Mouse (Mus musculus) adipocyte (in vitro differentiated cells): Measurements from ENCODE around the gene Ccdc144b.

Experiments used
- DNase-seq: peaks from one replicate; pipeline ENCODE4 v3.0.0-alpha.2; 2016; ENCODE audit warnings: low spot score

Ccdc144b gene

DNA sequence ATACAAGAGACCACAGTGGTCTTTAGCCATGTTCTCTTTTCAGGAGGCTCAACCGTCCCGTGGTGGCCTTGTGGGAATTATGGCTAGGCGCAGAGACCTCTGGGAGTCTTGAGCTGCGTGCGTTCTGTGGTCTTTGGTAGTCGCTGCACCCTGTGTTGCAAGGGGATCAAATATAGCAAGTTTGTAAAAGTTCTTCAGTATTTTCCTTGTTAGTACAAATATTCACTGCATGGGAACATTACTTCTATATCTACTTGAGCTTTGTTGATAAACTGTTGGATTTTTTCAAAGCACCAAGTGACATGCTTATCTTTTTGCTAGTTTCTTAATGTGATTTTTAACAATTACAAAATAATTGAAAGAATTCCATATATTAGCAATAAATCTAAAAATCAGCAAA is at the start of gene Ccdc144b:
TSS of gene Ccdc144b (minus strand) at position 101 of the 400 bp plus-strand sequence.
- DNase-seq = no peak

DNA sequence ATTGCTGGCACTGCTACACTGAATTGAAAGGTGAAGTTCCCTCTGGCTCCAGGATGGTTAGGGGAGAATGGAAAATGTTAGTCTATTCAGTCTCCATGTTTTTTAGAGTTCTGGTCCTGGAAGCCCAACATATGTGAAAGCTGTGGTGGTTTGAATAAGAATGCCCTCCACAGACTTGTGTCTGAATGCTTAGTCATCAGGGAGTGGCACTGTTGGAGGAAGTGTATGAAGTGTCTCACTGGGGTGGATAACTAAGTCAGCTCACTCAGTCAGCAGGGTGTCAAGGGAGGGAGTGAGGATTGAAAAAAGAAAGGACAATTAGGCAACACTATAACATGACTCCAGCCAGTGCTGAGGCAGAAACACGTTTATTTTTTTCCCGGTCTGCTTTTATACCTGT is 42.0 kb upstream of the Ccdc144b start:
- no peak for DNase-seq

DNA sequence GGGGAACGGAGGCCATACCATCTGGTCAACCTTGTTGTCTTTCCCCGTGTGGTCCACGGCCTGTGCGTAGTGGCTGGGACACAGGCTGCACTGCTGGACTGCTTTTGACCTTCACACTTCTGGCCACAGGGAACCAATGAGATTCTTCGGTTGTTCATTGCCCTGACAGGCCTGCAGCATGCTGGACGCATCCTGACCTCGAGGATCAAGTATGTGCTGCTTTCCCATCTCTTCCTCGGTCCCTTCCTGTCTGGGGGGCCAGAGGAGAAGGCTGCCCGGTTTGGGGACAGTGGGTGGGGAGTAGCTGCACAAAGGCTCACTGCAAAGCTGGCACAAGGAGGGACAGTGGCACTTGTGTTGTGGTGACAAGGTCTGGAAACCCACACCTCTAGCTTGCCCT is 34.2 kb upstream of the Ccdc144b start:
- no peak for DNase-seq

DNA sequence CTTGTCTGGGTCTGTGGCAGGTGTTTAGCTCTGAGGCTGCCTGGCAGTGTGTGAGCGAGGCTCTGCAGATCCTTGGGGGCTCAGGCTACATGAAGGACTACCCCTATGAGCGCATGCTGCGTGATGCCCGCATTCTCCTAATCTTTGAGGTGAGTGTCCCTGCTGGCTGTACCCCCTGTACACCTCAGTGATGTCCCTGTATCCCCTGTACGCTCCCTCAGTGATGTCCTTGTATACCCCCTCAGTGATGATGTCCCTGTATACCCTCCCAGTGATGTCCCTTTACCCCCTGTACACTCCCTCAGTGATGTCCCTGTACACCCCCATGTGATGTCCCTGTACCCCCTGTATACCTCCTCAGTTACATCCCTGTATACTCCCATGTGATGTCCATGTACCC is 32.0 kb upstream of the Ccdc144b start:
- DNase-seq = no peak

DNA sequence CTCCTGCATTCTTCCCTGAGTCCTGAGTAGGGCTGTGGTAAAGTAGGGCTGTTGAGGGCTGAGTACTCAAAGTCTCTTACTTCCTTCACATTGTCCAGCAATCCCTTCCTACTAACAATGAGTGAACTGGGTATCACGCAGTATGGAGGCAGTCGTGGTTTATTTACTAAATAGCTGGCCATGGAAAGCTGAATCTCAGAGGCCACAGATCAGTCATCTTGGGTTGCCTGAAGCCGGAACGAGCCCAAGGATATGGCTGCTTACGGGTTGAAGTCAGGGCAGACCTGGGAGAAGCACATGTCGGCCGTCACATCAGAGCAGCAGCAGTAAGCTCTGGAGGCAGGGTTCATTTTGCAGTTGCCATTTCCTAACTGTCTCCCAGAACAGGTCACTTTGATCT is 30.0 kb upstream of the Ccdc144b start:
- no peak for DNase-seq

DNA sequence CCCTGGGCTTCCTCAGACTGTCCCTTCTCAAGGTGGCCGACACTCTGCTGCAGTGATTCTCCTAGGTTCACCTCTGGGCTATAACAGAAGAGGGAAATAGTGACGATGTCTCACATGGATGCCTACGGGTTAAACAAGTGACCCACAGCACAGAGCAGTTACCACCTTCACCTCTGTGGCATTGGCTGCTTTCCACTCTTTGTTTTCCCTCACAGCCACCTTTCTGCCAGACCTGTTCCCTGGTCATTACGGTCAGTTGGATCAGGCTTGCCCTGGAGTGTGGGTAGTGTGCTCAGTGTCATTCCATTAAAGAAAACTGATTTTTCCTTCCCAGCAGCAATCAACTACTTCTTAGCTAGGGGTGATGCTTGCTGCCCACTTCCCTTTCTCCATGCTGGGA is 29.5 kb upstream of the Ccdc144b start:
- no peak for DNase-seq

DNA sequence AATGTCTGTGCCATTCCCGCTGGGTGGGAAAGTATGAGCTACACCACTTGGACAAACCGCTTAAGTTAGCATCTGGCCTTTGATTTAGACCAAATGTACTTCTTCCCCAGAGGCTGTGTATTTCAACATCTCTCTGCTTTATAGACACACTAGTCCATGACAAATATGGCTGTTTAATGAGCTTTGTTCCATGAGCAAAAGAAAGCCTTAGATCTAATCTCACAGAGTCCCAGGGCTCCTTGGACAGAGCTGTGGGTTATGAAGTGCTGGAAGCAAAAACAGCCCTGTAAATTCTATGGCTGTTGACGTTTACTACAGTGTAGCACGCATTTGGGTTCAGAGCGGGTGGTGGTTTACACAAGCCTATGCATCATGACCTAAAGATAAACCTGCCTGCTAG is 27.4 kb upstream of the Ccdc144b start:
- DNase-seq = no peak

DNA sequence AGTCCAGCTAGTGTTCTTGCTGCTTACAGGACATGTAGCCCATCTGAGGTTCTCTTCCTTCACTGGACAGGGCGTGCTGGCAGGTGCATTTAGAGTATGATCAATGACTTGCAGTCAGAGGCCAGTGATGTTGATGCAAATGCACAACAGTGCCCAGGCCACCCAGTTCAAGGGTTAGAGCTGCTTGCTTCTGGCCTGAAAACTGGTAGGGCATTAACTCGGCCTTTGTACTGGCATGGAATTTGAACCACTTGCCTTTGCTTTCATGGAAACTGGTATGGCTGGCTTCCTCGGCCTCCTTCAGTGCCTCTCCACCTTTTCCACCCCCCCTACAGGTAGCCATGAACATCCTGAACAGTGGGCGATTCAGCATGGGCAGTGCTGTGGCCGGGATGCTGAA is 26.5 kb upstream of the Ccdc144b start:
- DNase-seq = no peak

DNA sequence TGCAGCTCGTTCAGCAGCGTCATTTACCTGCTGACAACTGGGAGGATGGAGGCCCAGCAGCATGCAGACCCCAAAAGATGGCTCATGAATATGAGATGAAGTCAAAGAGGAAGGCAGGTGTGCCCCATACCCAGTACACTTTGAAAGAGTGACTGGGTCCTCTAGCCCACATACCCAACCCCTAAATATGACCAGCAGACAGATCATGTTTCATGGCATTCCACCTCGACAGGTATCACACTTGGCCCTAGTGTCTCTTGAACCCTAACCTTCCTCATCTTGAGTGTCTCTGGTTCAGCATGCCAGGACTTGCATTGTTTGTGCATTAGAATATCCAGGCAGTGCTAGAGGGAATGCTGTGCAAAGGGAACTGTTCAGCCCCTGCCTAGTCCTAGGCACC is 24.0 kb upstream of the Ccdc144b start:
- no peak for DNase-seq

DNA sequence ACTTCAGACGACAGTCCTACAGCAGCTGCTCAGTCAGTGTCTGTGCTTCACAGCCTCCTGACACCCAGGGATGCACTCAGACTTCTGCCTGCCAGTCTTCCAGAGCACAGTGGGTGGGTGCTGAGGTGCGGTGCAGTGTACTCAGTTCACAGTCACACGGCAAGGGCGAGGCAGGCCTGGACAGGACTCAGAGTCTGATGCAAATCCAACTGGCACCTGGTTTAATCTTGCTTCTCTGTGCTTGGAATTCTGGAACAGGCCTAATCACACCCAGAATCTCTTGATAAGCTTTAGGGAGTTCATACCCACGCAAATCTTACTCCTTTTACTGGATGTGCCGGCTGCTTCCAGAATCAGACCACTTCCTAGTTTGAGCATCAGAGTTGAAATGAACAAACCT is 22.1 kb upstream of the Ccdc144b start:
- no peak for DNase-seq

DNA sequence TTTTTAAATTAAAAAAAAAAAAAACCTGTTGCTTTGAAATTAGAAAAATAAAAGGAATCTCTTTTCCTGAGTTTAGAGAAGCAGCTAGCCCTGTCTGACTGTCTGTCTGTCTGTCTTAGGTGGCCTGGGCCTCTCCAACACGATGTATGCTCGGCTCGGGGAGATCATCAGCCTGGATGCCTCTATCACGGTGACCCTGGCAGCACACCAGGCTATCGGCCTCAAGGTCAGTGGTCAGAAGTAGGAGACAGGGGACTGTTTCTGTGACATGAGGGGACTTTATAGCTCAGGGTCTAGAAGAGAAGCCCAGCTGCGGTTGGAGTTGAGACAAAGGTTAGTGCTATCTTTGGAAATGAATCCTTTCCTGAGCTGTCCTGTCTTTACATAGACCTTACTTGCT is 20.9 kb upstream of the Ccdc144b start:
- DNase-seq = no peak

DNA sequence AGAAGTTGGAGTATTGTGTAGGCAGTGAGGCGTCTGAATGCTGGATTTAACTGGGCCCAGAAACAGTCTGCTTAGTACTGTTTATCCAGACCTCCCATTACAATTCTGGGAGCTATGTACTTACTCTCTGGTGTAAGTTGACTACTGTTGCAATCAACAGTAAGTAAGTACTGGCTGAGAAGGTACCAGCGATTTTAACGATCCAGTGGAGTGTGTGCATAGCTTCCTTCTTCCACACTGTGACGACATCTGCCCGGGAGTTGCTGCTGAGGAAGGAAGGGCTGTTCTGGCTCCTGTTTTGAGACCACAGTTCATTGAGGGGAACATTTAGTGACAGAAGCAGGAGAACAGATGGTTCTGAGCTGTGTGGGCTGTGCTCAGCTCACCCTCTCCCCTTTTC is 17.7 kb upstream of the Ccdc144b start:
- DNase-seq = no peak

DNA sequence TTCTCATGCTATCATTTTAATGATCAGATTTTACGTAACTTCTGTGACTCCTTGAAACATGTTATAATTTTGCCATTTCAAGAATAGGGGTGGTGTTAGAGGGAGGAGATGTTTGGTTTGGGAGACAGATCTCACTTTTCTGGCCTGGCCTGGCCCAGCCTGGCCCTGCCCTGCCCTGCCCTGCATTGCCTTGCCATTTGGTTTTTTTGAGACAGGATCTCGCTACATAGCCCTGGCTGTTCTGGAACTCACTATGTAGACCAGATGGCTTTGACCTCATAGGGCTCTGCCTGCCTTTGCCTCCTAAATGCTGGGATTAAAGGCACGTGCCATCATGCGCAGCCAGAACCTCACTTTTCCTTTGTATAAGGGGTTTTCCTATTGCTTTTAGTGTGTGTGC is 17.1 kb upstream of the Ccdc144b start:
- DNase-seq = no peak

DNA sequence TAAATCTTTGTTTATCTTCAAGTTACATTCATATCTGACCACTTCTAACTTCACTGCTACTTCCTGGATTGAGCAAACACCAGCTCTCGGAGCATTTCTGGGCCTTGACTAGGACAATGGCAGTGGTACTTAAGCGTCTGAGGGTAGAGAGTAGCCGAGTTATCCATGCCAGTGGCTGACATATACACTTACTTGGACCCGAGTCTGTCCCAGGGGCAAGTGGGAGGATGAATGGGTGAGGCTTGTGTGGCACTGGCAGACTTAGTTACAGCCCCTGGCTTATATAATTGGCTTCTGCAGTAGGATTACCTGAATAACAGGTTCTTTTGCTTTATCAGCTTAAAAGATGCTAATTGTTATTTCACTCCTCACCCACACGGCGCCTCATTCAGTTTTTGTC is 14.4 kb upstream of the Ccdc144b start:
- no peak for DNase-seq

DNA sequence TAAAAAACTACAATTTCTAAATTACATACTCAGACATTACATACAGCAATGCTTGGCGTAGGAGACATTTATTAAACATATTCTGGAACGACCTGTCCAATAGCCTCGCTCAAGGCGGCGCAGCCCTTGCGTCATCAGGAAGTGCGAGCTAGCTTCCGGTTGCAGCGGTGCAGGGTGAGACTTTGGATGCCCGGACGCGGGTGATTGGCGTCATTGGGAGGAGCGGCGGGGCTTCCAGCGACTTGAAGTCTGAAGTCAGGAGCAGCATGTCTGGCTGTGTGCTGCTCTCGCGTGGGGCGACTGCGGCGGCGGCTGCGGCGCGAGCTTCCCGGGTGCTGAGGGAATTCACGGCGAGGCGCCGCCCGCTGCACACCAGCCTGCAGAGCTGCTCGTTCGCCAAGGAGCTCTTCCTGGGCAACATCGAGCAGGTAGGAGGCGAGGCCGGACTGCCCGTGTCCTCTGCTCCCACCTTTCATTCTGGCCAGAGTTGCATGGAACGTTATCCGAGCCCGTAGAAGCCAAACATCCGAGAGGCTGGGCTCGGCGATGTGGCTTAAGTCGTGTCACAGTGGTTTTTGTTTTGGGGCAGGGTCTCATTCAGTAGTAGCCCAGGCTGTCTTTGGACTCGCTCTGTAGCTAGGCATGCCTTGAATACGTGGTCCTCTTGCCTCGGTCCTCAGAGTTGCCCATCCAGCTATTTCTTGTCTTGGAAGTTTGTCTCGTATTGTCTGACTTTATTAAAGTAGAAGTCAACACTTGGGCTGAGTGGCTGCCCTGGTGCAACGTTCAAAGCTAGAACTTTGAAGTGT is 12.7 kb upstream of the Ccdc144b start, which contains the start of gene Acad9:
TSS of gene Acad9 (plus strand) at position 137 of the 809 bp plus-strand sequence.
- DNase-seq = peak; percentile 98

DNA sequence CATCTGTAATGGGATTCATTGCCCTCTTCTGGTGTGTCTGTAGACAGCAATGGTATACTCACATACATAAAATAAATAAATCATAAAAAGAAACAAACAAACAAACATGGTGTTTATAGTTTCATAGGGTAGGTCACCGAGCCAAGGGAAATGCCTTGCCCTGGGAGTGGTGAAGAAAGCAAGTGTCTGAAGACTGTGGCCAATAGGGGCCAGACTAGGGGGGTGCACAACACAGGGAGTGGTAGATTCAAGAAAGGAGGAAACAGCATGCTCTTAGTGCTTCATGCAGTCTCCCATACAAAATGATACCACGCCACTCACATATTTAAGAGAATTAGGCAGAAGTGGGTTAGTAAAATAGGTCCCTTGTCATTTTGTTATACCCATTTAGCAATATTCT is 11.8 kb upstream of the Ccdc144b start:
- peak; percentile 31 for DNase-seq

DNA sequence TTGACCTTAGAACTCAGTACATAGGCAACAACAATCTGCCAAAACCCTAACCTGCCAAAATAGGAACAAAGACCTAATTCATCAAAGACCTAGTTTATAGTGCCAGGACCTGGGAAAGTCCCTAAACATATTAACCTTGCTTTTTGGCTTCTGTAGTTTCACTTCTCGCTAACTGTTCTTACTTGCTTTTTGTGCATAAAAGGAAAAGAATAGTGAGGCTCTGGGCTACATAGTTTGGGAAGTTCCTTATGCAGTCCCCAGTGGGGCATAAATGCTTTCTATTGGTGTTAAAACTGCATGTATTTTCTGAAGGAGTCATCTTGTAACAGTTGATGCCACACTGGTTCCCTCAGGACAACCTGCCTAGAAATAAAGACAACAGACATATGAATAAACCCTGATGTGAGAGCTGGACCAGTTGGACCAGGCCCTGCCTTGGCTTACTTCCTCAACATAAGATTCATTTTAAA is 11.3 kb upstream of the Ccdc144b start:
- no peak for DNase-seq

DNA sequence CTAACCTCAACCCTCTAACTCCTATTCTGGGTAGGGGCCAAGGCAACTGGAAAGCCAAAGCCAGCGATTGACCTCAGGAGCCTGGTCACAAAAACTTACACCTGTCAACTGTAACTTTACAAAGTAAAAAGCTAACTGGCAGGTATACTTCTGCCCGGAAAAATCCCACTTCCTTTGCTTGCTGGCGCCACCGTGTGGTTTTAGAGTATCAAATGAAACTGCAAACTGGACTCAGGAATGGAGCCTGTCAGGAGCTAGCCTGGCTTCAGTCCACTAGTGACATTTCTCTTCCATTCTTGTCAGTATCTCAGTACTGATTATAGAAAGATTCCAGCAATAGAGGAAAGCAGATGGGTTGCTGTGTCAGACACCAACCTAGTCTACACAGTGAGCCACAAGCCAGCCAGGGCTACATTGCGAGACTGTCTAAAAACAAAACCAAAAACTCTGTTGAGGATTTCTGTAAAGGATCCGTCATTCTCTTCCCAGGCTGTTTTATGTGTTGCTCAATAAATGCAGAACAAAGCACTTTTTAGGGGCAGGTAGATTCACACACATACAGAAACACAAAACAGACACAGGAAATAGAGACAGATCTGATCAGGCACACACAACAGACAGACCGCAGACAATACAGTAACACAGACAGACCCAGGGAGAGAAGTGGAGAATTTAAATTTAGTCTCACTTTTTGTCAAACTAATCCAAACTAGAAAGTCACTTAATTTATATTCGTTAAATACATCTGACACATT is 6.9 kb upstream of the Ccdc144b start:
- peak; percentile 93 for DNase-seq

DNA sequence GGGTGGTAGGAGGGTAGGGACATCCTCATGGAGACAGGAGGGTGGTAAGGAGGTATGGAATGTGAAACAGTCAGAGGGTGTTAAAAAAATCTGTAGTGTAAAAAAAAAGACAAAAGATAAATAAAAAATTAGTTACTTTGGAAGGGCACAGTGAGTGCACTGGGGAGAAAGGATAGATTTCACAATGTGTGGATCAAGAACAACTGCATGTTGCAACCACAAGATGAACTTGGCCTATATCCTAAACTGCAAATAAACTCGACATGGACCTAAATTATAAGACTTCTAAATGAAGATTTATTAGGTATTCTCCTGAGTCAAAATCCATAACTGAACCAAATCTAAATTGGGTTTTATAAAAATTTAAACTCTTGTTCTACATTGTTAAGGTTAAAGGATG is 4.2 kb downstream of the Ccdc144b start:
- peak; percentile 83 for DNase-seq

DNA sequence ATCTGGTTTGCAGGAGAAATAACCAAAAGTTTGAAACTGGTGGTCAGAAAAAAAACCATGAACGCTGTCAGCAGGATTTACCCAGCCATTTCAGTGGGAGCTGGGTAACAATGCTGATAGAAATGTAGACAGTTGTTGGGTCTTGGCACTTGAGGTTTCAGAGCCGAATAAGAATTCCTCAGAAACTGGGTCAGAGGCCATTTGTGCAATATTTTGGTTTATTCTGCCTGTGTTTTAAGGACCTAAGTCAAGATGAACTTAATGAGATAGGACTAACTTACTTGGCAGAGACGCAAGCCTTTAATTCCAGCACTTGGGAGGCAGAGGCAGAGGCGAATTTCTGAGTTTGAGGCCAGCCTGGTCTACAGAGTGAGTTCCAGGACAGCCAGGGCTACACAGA is 8.3 kb downstream of the Ccdc144b start:
- peak; percentile 85 for DNase-seq

DNA sequence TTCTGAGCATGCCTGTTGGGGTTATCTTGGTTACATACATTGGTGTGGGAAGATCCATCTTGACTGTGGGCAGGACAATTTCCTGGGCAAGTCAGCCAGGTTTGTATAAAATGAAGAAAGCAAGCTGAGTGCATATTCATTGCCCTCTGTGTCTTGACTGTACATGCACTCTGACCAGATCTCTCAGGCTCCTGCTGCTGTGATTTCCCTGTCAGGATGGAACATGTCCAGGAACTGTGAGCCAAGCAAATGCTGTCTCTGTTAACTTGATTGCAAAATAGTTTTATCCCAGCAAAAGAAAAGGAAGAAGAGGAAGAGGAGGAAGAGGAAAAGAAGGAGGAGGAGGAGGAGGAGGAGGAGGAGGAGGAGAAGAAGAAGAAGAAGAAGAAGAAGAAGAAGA is 8.8 kb downstream of the Ccdc144b start:
- DNase-seq = peak; percentile 96

DNA sequence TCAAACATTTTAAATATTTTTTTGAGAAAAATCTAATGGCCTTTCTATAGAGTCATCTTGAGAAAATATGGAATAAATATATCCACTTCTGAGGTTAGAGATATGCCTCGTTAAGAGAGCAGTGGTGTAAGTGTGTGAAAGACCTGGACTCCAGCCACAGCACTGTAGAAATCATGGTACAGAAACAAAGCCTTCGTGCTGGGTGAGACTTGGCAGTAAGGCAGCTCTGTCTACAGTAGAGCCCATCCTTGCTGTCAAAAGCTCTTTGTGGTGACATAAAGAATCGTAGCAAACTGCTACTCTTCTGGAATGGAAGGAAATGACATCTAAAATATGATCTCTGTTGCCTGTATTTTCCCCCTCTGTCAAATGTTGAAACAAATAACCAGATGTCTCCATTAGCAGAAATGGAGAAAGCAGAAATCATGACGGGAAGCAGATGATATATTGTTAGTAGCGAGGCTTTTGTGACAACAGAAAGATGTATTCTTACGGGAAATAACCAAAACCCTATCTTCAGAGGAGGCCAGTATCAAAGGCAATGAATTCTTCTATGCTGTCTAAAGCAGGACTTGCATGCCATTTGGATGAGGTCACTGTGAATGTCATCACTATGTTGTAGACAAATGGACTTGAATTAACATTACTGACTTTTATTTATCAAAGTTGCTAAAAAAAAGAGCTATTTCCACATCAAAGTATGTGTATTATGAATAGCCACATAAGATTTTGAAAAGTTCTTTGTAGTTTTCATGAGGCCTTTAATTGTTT is 21.4 kb downstream of the Ccdc144b start:
- DNase-seq = peak; percentile 79

DNA sequence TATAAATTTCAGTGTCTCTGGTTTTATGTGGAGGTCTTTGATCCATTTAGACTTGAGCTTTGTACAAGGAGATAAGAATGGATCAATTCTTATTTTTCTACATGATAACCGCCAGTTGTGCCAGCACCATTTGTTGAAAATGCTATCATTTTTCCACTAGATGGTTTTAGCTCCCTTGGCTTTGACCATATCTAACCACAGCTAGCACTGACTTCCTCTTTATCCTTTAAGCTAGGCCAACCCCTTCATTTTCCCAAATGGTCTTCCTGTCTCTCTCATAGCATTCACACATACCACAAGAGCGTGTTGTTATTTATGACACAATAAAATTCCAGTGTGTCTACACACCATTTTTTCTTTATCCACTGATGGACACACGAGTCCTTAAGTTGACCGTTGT is 23.4 kb downstream of the Ccdc144b start:
- no peak for DNase-seq
